In genomic region chr2:131096101-131096795, GRCm38 (mm10) we compare ENCODE assay signal across 8 mouse cellular contexts. TPM values are rescaled to one million over a fixed set of nuclear protein-coding genes. Genes with fewer than 3 reads are reported as not detected.
DNase-seq lines count a peak whose midpoint lies in the region; ATAC-seq lines count a peak whose summit lies in the region.

No protein-coding gene starts in this region.

- 18% methylated on average over 9 of the region's 9 CpGs for WGBS in heart, embryonic 15.5 days

- H3K9ac ChIP-seq in heart, embryonic 15.5 days = no peak overlapping the region

- no peaks in the 10 kb centered on the region for H3K36me3 ChIP-seq in heart, embryonic 15.5 days
- H3K36me3 ChIP-seq in megakaryocyte, embryonic 14.5 days (replicated peaks; ENCODE audit: low read length) = no peaks in the 10 kb centered on the region

- H3K27ac ChIP-seq in heart, embryonic 15.5 days = peak overlapping the region; percentile 77

- peak overlapping the region; percentile 30 for H3K4me2 ChIP-seq in heart, embryonic 15.5 days

- DNase-seq in urinary bladder, adult 18-20 months (ENCODE audit: low spot score in 2 of 2) = peak; percentile 32 to 68
- no peak for DNase-seq in urinary bladder, postnatal 10 days (ENCODE audit: low spot score)
- peak; percentile 83 for DNase-seq in embryo, embryonic 11 days
- DNase-seq in kidney, postnatal 25 days = peak; percentile 65 to 83
- peak; percentile 52 to 64 for DNase-seq in urinary bladder, postnatal 36 days (ENCODE audit: low spot score in 2 of 2)
- no peak for DNase-seq in cerebellum, postnatal 4 days (ENCODE audit: low spot score in 2 of 2)

- H3K9me3 ChIP-seq in heart, embryonic 15.5 days (replicated peaks) = no peaks in the 10 kb centered on the region
- no peaks in the 10 kb centered on the region for H3K9me3 ChIP-seq in megakaryocyte, embryonic 14.5 days

- peak; percentile 84 for ATAC-seq in heart, embryonic 15.5 days (replicated peaks; ENCODE audit: insufficient number of reproducible peaks, insufficient read depth, low FRiP score, low read depth)

- peaks cover 8% of the 10 kb centered on the region for H3K4me1 ChIP-seq in heart, embryonic 15.5 days (replicated peaks)
- H3K4me1 ChIP-seq in megakaryocyte, embryonic 14.5 days = peaks cover 60% of the 10 kb centered on the region

- no peak overlapping the region for H3K4me3 ChIP-seq in heart, embryonic 15.5 days
- peak overlapping the region; percentile 87 for H3K4me3 ChIP-seq in megakaryocyte, embryonic 14.5 days (replicated peaks)

- no peaks in the 10 kb centered on the region for H3K27me3 ChIP-seq in heart, embryonic 15.5 days
- H3K27me3 ChIP-seq in megakaryocyte, embryonic 14.5 days (replicated peaks) = peaks cover 1% of the 10 kb centered on the region

RNA-seq across cellular contexts. Expression of gene Siglec1, which starts 9.7 kb away (rescaled TPM):
- polyA plus RNA-seq in heart, embryonic 15.5 days (2015; fragmentation: Nextera tagmentation; extraction: Ambion mirVana) = 0.43 and 0.61 TPM in 2 replicates
- polyA plus RNA-seq in megakaryocyte, embryonic 14.5 days (2012; ENCODE audit: insufficient read depth, low replicate concordance) = 7.1 and 11.8 TPM in 2 replicates

RNA-seq across cellular contexts. Expression of gene Hspa12b, which starts 30.8 kb away (rescaled TPM):
- 10.0 and 11.4 TPM in 2 replicates for polyA plus RNA-seq in heart, embryonic 15.5 days (2015; fragmentation: Nextera tagmentation; extraction: Ambion mirVana)
- polyA plus RNA-seq in megakaryocyte, embryonic 14.5 days (2012; ENCODE audit: insufficient read depth, low replicate concordance) = 0.36 TPM in 1 of 2 replicates, not detected in the other

RNA-seq across cellular contexts. Expression of gene Adam33, which starts 32.6 kb away (rescaled TPM):
- 13.5 and 16.5 TPM in 2 replicates for polyA plus RNA-seq in heart, embryonic 15.5 days (2015; fragmentation: Nextera tagmentation; extraction: Ambion mirVana)
- 1.9 and 6.0 TPM in 2 replicates for polyA plus RNA-seq in megakaryocyte, embryonic 14.5 days (2012; ENCODE audit: insufficient read depth, low replicate concordance)

RNA-seq across cellular contexts. Expression of gene Gm11037, which starts 37.0 kb away (rescaled TPM):
- polyA plus RNA-seq in heart, embryonic 15.5 days (2015; fragmentation: Nextera tagmentation; extraction: Ambion mirVana) = not detected in 2 replicates
- polyA plus RNA-seq in megakaryocyte, embryonic 14.5 days (2012; ENCODE audit: insufficient read depth, low replicate concordance) = not detected in 2 replicates

RNA-seq across cellular contexts. Expression of gene Gfra4, which starts 53.4 kb away (rescaled TPM):
- 2.8 and 4.7 TPM in 2 replicates for polyA plus RNA-seq in heart, embryonic 15.5 days (2015; fragmentation: Nextera tagmentation; extraction: Ambion mirVana)
- polyA plus RNA-seq in megakaryocyte, embryonic 14.5 days (2012; ENCODE audit: insufficient read depth, low replicate concordance) = 1.3 TPM in 1 of 2 replicates, not detected in the other

Comparison
In these comparisons a context has a peak if more than half of its experiments do, and no peak if none do; other contexts are left out.
1. DNase-seq: peak in urinary bladder, adult 18-20 months (2 of 2), embryo, embryonic 11 days (single experiment), kidney, postnatal 25 days (2 of 2) and urinary bladder, postnatal 36 days (2 of 2); none in urinary bladder, postnatal 10 days (single experiment) and cerebellum, postnatal 4 days (0 of 2).